28 mouse cellular contexts compared by ENCODE assay signal in the genomic region with DNA sequence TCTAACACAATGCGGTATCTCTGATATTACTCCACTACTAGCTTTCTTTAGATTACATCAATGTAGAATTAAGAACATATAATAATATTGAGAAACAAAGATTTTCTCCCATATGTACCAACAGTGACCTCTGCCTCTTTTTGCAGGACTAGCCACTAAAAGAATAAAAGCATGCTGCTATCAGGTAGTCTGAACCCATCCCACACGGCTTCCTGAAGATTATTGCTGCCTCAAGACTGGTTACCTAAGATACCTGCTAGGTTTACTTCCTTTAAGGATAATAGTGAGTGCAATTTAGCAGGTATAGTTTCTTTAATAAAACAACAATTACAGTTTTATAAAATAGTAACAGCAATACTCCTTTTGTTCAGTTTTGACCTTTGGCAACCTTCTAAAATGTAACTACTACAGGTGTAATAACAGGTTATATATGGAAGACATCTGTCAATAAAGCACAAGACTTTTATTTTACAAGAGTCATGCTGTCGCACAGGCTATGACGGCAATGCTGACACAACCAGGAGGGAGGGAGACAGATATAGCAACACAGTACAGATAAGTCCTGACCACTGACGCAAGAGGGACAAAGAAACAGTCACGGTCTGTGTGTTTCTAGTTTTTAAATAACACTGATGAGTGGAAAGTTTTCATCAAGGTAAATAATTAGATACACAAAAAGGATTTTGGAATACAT. TPM values are rescaled to one million over a fixed set of nuclear protein-coding genes. Genes with fewer than 3 reads are reported as not detected.
A peak's percentile ranks its signal among the peaks of the same experiment; 100 is the strongest.
DNase-seq lines count a peak whose midpoint lies in the region; ATAC-seq and TF ChIP-seq lines count a peak whose summit lies in the region.
"Had no signal": no experiment of that assay in that cellular context is flagged by ENCODE, and none has a peak within 500 bp of the region (broad histone marks: within the 10 kb centered on the region; RNA-seq: fewer than 3 reads in every experiment).

No protein-coding gene starts in this region.

- no peak overlapping the region for H3K27ac ChIP-seq in heart, postnatal 0 days (ENCODE audit: low read depth)
- H3K27ac ChIP-seq in intestine, embryonic 15.5 days = no peak overlapping the region
- no peak overlapping the region for H3K27ac ChIP-seq in intestine, embryonic 16.5 days (ENCODE audit: low read length)
- H3K27ac ChIP-seq: embryonic facial prominence, embryonic 10.5 days; embryonic facial prominence, embryonic 13.5 days; forebrain, embryonic 10.5 days; forebrain, embryonic 13.5 days; heart, embryonic 15.5 days; hindbrain, embryonic 10.5 days; hindbrain, embryonic 13.5 days had no signal

- H3K4me3 ChIP-seq in heart, postnatal 0 days (ENCODE audit: low read depth, low read length) = no peak overlapping the region
- no peak overlapping the region for H3K4me3 ChIP-seq in intestine, embryonic 15.5 days (replicated peaks)
- H3K4me3 ChIP-seq in intestine, embryonic 16.5 days (ENCODE audit: low read length) = no peak overlapping the region
- H3K4me3 ChIP-seq: embryonic facial prominence, embryonic 10.5 days; embryonic facial prominence, embryonic 13.5 days; forebrain, embryonic 10.5 days; forebrain, embryonic 13.5 days; heart, embryonic 12.5 days; heart, embryonic 15.5 days; hindbrain, embryonic 10.5 days; hindbrain, embryonic 13.5 days had no signal

- no peaks in the 10 kb centered on the region for H3K9me3 ChIP-seq in heart, postnatal 0 days (replicated peaks; ENCODE audit: control insufficient read depth, low read length)
- no peaks in the 10 kb centered on the region for H3K9me3 ChIP-seq in intestine, embryonic 15.5 days
- no peaks in the 10 kb centered on the region for H3K9me3 ChIP-seq in intestine, embryonic 16.5 days (ENCODE audit: control insufficient read depth, low read length)
- H3K9me3 ChIP-seq: embryonic facial prominence, embryonic 10.5 days; embryonic facial prominence, embryonic 13.5 days; forebrain, embryonic 10.5 days; forebrain, embryonic 13.5 days; heart, embryonic 12.5 days; heart, embryonic 15.5 days; hindbrain, embryonic 10.5 days; hindbrain, embryonic 13.5 days had no signal

- peaks cover 63% of the 10 kb centered on the region for H3K36me3 ChIP-seq in heart, postnatal 0 days (replicated peaks; ENCODE audit: control insufficient read depth, insufficient read depth, low read length)
- H3K36me3 ChIP-seq in intestine, embryonic 15.5 days = peaks cover 10% of the 10 kb centered on the region; the same call in 1 of the 2 replicates
- peaks cover 9% of the 10 kb centered on the region; the same call in 1 of the 2 replicates for H3K36me3 ChIP-seq in intestine, embryonic 16.5 days (ENCODE audit: control insufficient read depth, insufficient read depth, low read length)

- DNase-seq in heart, postnatal 0 days (ENCODE audit: low spot score) = peak; percentile 55
- no peak for DNase-seq in heart, adult 9 months (ENCODE audit: low spot score in 2 of 2)
- DNase-seq in cerebellum, postnatal 14 days = no peak
- DNase-seq: adrenal gland, adult 2 months; adrenal gland, postnatal 14 days; cerebellum, adult 11 months; cerebellum, adult 2 months; cerebellum, adult 9-11 months; cerebellum, postnatal 36 days; embryo, embryonic 11 days; gastrocnemius, postnatal 10 days; gastrocnemius, postnatal 36 days; kidney, adult 11 months had no signal

- TF ChIP-seq CTCF in heart, postnatal 0 days (IDR thresholded peaks at IDR 0.05; ENCODE audit: low read depth) = no peak

- no peaks in the 10 kb centered on the region for H3K27me3 ChIP-seq in heart, postnatal 0 days (ENCODE audit: control insufficient read depth, insufficient read depth, low read length)
- no peaks in the 10 kb centered on the region for H3K27me3 ChIP-seq in intestine, embryonic 15.5 days (replicated peaks)
- no peaks in the 10 kb centered on the region for H3K27me3 ChIP-seq in intestine, embryonic 16.5 days (replicated peaks; ENCODE audit: control insufficient read depth, insufficient read depth, low read length)
- H3K27me3 ChIP-seq: embryonic facial prominence, embryonic 13.5 days; forebrain, embryonic 13.5 days; heart, embryonic 12.5 days; heart, embryonic 15.5 days; hindbrain, embryonic 13.5 days had no signal

- peak; percentile 80 for ATAC-seq in heart, postnatal 0 days (ENCODE audit: insufficient read depth, low read depth)
- peak; percentile 81 for ATAC-seq in intestine, embryonic 15.5 days
- ATAC-seq in intestine, embryonic 16.5 days = peak; percentile 89
- ATAC-seq in megakaryocyte, adult 5-6 weeks (ENCODE audit: poor library complexity, severe bottlenecking) = peak; percentile 60
- ATAC-seq in erythroblast, adult 5-6 weeks (replicated peaks; ENCODE audit: low FRiP score, poor library complexity, severe bottlenecking) = no peak
- ATAC-seq: CD4-positive, CD25-positive, alpha-beta regulatory T cell, adult 4 months; forebrain, embryonic 13.5 days; forebrain, embryonic 16.5 days; hindbrain, embryonic 16.5 days had no signal

- no peak for TF ChIP-seq EP300 in heart, postnatal 0 days (IDR thresholded peaks at IDR 0.05; ENCODE audit: low read depth)

- H3K4me1 ChIP-seq in heart, postnatal 0 days (ENCODE audit: control insufficient read depth, insufficient read depth) = peaks cover 16% of the 10 kb centered on the region; the same call in 1 of the 2 replicates
- no peaks in the 10 kb centered on the region for H3K4me1 ChIP-seq in intestine, embryonic 15.5 days (replicated peaks)
- no peaks in the 10 kb centered on the region for H3K4me1 ChIP-seq in intestine, embryonic 16.5 days (ENCODE audit: control insufficient read depth, insufficient read depth, low read length)
- H3K4me1 ChIP-seq: embryonic facial prominence, embryonic 10.5 days; embryonic facial prominence, embryonic 13.5 days; forebrain, embryonic 10.5 days; forebrain, embryonic 13.5 days; hindbrain, embryonic 10.5 days; hindbrain, embryonic 13.5 days had no signal

- 52% methylated on average over 6 of the region's 6 CpGs for WGBS in heart, postnatal 0 days
- 71% methylated on average over 6 of the region's 6 CpGs for WGBS in intestine, embryonic 15.5 days
- 75% methylated on average over 6 of the region's 6 CpGs for WGBS in intestine, embryonic 16.5 days

- no peak overlapping the region for H3K9ac ChIP-seq in heart, postnatal 0 days (replicated peaks; ENCODE audit: low read depth, low read length)
- H3K9ac ChIP-seq in intestine, embryonic 15.5 days = no peak overlapping the region
- H3K9ac ChIP-seq in intestine, embryonic 16.5 days (ENCODE audit: low read depth, low read length) = no peak overlapping the region
- H3K9ac ChIP-seq: embryonic facial prominence, embryonic 13.5 days; forebrain, embryonic 13.5 days; heart, embryonic 12.5 days; heart, embryonic 15.5 days; hindbrain, embryonic 13.5 days had no signal

- H3K4me2 ChIP-seq in heart, postnatal 0 days (ENCODE audit: low read depth, low read length) = no peak overlapping the region
- H3K4me2 ChIP-seq in intestine, embryonic 15.5 days (replicated peaks) = no peak overlapping the region
- no peak overlapping the region for H3K4me2 ChIP-seq in intestine, embryonic 16.5 days (ENCODE audit: low read depth, low read length)
- H3K4me2 ChIP-seq: embryonic facial prominence, embryonic 13.5 days; forebrain, embryonic 13.5 days; heart, embryonic 12.5 days; heart, embryonic 15.5 days; hindbrain, embryonic 13.5 days had no signal

RNA-seq across cellular contexts. Expression of gene Ctnnal1, which starts 21.4 kb away (rescaled TPM):
- total RNA-seq in heart, postnatal 0 days (2014; rRNA removed; ENCODE audit: low replicate concordance) = 27.9 and 34.3 TPM in 2 replicates
- 34.4 and 35.5 TPM in 2 replicates for polyA plus RNA-seq in heart, postnatal 0 days (2015; fragmentation: Nextera tagmentation; extraction: Ambion mirVana)
- 20.6 and 25.6 TPM in 2 replicates for polyA plus RNA-seq in intestine, embryonic 15.5 days (2015; fragmentation: Nextera tagmentation; extraction: Ambion mirVana)
- polyA plus RNA-seq in intestine, embryonic 16.5 days (2015; fragmentation: Nextera tagmentation; extraction: Ambion mirVana) = 17.7 and 19.3 TPM in 2 replicates
- 0.73 and 2.5 TPM in 2 replicates for total RNA-seq in megakaryocyte, adult 5-6 weeks (2015)
- 1.7 and 1.9 TPM in 2 replicates for total RNA-seq in megakaryocyte, adult 5-6 weeks (2017)
- total RNA-seq in erythroblast, adult 5-6 weeks (2015; ENCODE audit: low replicate concordance) = not detected in 2 replicates
- 0.84 and 3.6 TPM in 2 replicates for total RNA-seq in erythroblast, adult 5-6 weeks (2017; ENCODE audit: low replicate concordance)
